ENCODE assay signal across 7 mouse cellular contexts in genomic region chr2:13398955-13399354, GRCm38 (mm10).
DNase-seq lines count a peak whose midpoint lies in the region; ATAC-seq lines count a peak whose summit lies in the region.

No protein-coding gene starts in this region.

- no peaks in the 10 kb centered on the region for H3K9me3 ChIP-seq in forebrain, embryonic 11.5 days (ENCODE audit: control insufficient read depth, low read length)

- H3K36me3 ChIP-seq in forebrain, embryonic 11.5 days (ENCODE audit: control insufficient read depth, insufficient read depth, low read length), result no peaks in the 10 kb centered on the region

- 5% methylated on average over 2 of the region's 2 CpGs for whole genome bisulfite sequencing in forebrain, embryonic 11.5 days

- no peak overlapping the region for H3K4me3 ChIP-seq in forebrain, embryonic 11.5 days (ENCODE audit: low read depth, low read length)

- DNase-seq in MN1 (ENCODE audit: low spot score), result peak; percentile 27
- DNase-seq in adrenal gland, postnatal 25 days, result peak; percentile 43
- DNase-seq in forebrain, embryonic 11.5 days (ENCODE audit: low spot score), result peak; percentile 81
- DNase-seq in heart, postnatal 4 days, result peak; percentile 77
- DNase-seq in lung, postnatal 4 days, result peak; percentile 75 to 85
- DNase-seq in testis, postnatal 10 days (ENCODE audit: low spot score), result peak; percentile 57
- DNase-seq in thymus, postnatal 0 days (ENCODE audit: low spot score), result no peak

- H3K4me2 ChIP-seq in forebrain, embryonic 11.5 days (ENCODE audit: low read depth, low read length, severe bottlenecking), result no peak overlapping the region

- ATAC-seq in forebrain, embryonic 11.5 days (replicated peaks; ENCODE audit: low FRiP score), result peak; percentile 91

- no peaks in the 10 kb centered on the region for H3K27me3 ChIP-seq in forebrain, embryonic 11.5 days (ENCODE audit: control insufficient read depth, insufficient read depth, low read length)

- H3K27ac ChIP-seq in forebrain, embryonic 11.5 days (ENCODE audit: low read depth, low read length), result peak overlapping the region; percentile 68

- H3K4me1 ChIP-seq in forebrain, embryonic 11.5 days (replicated peaks; ENCODE audit: control insufficient read depth, insufficient read depth, low read length), result peaks cover 15% of the 10 kb centered on the region; the same call in 1 of the 2 replicates

- H3K9ac ChIP-seq in forebrain, embryonic 11.5 days (ENCODE audit: low read length), result no peak overlapping the region
